Mouse (Mus musculus) heart, embryonic 11.5 days (tissue): Measurements from ENCODE around the gene Slc36a1. TPM values are rescaled to one million over a fixed set of nuclear protein-coding genes. Genes with fewer than 3 reads are reported as not detected.

Experiments
- ATAC-seq: fragments of 200-750 bp; cut with Nextera tagmentation; replicated peaks from 2 replicates; pipeline ENCODE4 v1.8.0; 2017; ENCODE audit warnings: moderate library complexity; ENCODE audit not compliant: insufficient number of reproducible peaks, low FRiP score, low TSS enrichment
- H3K27ac ChIP-seq: fragments of 300-500 bp; sonication (generic); 2 replicates; pipeline ENCODE4 v1.5.1; 2014; ENCODE audit warnings: mild to moderate bottlenecking, low read depth, low read length
- H3K27me3 ChIP-seq: fragments of 300-500 bp; sonication (generic); 2 replicates; pipeline ENCODE4 v1.6.1; 2014; ENCODE audit warnings: mild to moderate bottlenecking, low read length, mixed read lengths; ENCODE audit not compliant: control insufficient read depth, insufficient read depth
- H3K36me3 ChIP-seq: fragments of 300-500 bp; sonication (generic); 2 replicates; pipeline ENCODE4 v1.6.1; 2014; ENCODE audit warnings: mild to moderate bottlenecking, low read length, moderate library complexity, mixed read lengths; ENCODE audit not compliant: control insufficient read depth, insufficient read depth
- H3K4me1 ChIP-seq: fragments of 300-500 bp; sonication (generic); 2 replicates; pipeline ENCODE4 v1.6.1; 2014; ENCODE audit warnings: low read length; ENCODE audit not compliant: control insufficient read depth, insufficient read depth
- H3K4me2 ChIP-seq: fragments of 300-500 bp; sonication (generic); 2 replicates; pipeline ENCODE4 v1.6.1; 2014; ENCODE audit warnings: mild to moderate bottlenecking, moderate library complexity
- H3K4me3 ChIP-seq: fragments of 300-500 bp; sonication (generic); 2 replicates; pipeline ENCODE4 v1.5.1; 2014; ENCODE audit warnings: low read depth, low read length
- H3K9ac ChIP-seq: fragments of 300-500 bp; sonication (generic); 2 replicates; pipeline ENCODE4 v1.6.1; 2014; ENCODE audit warnings: mild to moderate bottlenecking, low read depth, low read length, moderate library complexity
- H3K9me3 ChIP-seq: fragments of 300-500 bp; sonication (generic); replicated peaks from 2 replicates; pipeline ENCODE4 v1.6.1; 2016; ENCODE audit warnings: low read length; ENCODE audit not compliant: control insufficient read depth
- WGBS: fragments of 180-500 bp; shearing (Covaris S2); extraction: QIAGEN DNeasy Blood & Tissue Kit; methylation state at CpG from one replicate; pipeline ENCODE4 v1.1.7; 2014; ENCODE audit not compliant: insufficient replicate concordance; 5-methylcytosine and 5-hydroxymethylcytosine counted together
- polyA plus RNA-seq: library from polyadenylated mRNA; unstranded; fragments of >200 nt; fragmentation: Nextera tagmentation; extraction: Ambion mirVana; gene quantifications from 2 replicates; pipeline ENCODE4 v1.2.1, GENCODE M21; 2014

Slc36a1 gene
- polyA plus RNA-seq, 1 experiment from 2014 or later = 2.0 TPM

DNA sequence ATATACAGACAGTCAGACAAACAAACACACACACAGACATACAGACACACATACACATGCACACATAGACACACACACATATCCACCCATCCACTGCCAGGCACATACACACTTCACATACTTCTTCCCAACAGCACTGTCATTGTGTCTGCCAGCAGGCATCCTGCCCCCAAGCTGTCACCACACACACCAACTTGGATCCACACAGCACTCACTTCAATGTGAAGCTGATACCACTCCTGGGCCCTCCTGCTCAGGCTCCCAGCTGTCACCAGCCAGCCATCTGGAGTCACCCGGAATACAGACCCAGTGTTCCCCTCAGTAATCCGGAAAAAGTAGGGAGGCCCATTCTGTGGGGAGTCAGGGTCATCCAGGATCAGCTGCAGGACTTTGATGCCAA, 61.5 kb downstream of the Slc36a1 start:
- no peaks in the 10 kb centered on the region for H3K4me1 ChIP-seq

DNA sequence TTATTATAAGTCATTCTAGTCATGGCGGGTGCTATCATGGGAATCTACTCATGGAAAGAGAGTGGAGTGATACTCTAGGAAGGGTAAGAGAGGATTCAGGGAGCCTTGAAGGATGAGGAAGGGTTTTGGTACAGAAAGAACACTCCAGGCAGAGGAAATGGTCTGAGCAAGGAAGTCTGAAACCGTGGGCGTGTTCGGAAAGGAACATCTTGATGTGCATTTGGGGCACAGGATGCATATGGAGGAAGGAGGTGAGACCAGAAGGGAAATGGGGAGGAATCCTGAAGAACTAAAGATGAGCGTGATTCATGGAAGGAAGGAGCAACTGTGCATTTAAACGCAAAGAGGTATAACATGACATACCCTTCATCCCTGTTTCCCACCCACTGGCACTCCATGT, 64.4 kb downstream of the Slc36a1 start:
- H3K36me3 ChIP-seq = no peaks in the 10 kb centered on the region
- H3K4me1 ChIP-seq = no peaks in the 10 kb centered on the region
- H3K9me3 ChIP-seq = no peaks in the 10 kb centered on the region
- ATAC-seq = no peak
- WGBS = 83% methylated on average over 6 of the region's 6 CpGs
- H3K27ac ChIP-seq = no peak overlapping the region
- no peak overlapping the region for H3K4me2 ChIP-seq
- no peaks in the 10 kb centered on the region for H3K27me3 ChIP-seq
- no peak overlapping the region for H3K4me3 ChIP-seq
- H3K9ac ChIP-seq = no peak overlapping the region

More for the DNA sequence above, 61.5 kb downstream of the Slc36a1 start:
- Histone ChIP-seq H3K27ac (no peak overlapping the region), H3K36me3 (no peaks in the 10 kb centered on the region), H3K4me2 (no peak overlapping the region), H3K9me3 (no peaks in the 10 kb centered on the region), H3K4me3 (no peak overlapping the region), H3K27me3 (no peaks in the 10 kb centered on the region), H3K9ac (no peak overlapping the region)
- WGBS = 36% methylated on average over 2 of the region's 2 CpGs
- no peak for ATAC-seq

DNA sequence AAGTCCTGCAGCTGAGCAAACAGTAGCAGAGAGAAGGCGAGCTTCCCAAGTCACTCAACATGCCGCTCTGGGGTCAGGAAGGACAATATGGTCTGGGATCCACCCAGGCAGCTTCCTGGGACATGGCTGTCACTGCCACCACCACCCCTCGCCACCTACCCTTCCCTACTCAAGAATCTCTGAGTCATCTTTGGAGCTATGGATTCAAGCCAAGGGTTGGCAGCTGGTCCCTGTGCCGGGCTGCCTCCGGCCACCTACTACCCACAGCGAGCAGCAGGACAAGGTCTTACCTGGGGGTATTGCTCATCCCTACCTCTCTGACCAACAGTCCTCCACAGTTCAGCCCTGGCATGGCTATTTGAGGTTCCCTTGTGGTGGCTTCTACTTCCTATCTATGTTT, 70.6 kb downstream of the Slc36a1 start:
- WGBS = 83% methylated on average over 6 of the region's 6 CpGs
- ATAC-seq = no peak
- H3K4me1 ChIP-seq = no peaks in the 10 kb centered on the region
- no peak overlapping the region for H3K4me2 ChIP-seq
- no peaks in the 10 kb centered on the region for H3K9me3 ChIP-seq
- H3K4me3 ChIP-seq = no peak overlapping the region
- H3K27me3 ChIP-seq = no peaks in the 10 kb centered on the region
- no peak overlapping the region for H3K9ac ChIP-seq
- no peak overlapping the region for H3K27ac ChIP-seq
- no peaks in the 10 kb centered on the region for H3K36me3 ChIP-seq

Other genes with a start within 250 kb of the Slc36a1 start
- gene Tnip1, start 241.4 kb upstream of the Slc36a1 start, polyA plus RNA-seq = 16.0 and 16.8 TPM in 2 replicates
- 300 and 370 TPM in 2 replicates for gene Anxa6, start 170.9 kb upstream of the Slc36a1 start, polyA plus RNA-seq
- 16.5 and 17.1 TPM in 2 replicates for gene Ccdc69, start 126.2 kb upstream of the Slc36a1 start, polyA plus RNA-seq
- gene Gm2a, start 106.2 kb upstream of the Slc36a1 start, polyA plus RNA-seq = 50.0 and 51.9 TPM in 2 replicates
- not detected in 2 replicates for gene Slc36a3, start 52.6 kb upstream of the Slc36a1 start, polyA plus RNA-seq
- gene Slc36a2, start 19.3 kb upstream of the Slc36a1 start, polyA plus RNA-seq = 3.5 TPM in 2 replicates
- not detected in 2 replicates for gene Fat2, start 132.2 kb downstream of the Slc36a1 start, polyA plus RNA-seq
- 1,182 and 1,259 TPM in 2 replicates for gene Sparc, start 218.8 kb downstream of the Slc36a1 start, polyA plus RNA-seq